Mouse (Mus musculus): ENCODE results near the gene Hist1h3i. TPM values are rescaled to one million over a fixed set of nuclear protein-coding genes. Genes with fewer than 3 reads are reported as not detected.
A peak's percentile ranks its signal among the peaks of the same experiment; 100 is the strongest.

Gene Hist1h3i
- total RNA-seq, 2 experiments from 2014 or later = 61.5 to 78.2 TPM

DNA sequence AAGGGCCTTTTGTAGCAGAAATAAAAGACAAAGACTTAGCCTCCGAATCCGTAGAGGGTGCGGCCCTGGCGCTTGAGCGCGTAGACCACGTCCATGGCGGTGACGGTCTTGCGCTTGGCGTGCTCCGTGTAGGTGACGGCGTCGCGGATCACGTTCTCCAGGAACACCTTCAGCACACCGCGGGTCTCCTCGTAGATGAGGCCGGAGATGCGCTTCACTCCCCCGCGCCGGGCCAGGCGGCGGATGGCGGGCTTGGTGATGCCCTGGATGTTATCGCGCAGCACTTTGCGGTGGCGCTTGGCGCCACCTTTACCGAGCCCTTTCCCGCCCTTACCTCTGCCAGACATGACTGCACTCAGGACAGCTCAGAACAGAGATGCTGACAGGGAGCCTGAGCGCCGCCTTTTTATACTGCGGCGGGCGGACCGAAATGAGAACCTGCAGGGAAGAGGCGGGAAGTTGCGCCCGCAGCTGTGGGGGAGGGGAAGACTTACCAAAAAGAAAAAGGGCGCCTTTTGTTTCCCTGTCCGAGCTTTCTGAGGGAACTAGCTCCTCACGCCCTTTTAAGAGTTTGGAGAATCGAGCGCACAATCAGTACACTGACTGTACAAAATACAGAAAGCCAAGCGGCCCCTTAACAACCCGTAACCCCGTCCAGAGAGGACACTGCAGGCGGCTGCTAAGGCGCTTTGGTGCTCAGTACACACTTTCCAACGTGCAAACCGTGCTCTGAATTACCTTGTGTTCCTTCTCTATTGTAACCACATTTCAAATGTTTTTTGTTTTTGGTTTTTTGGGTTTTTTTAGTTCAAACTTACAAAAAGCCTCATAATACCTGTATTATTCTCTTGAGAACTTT is 32.8 kb downstream of the Hist1h3i start, which contains the start of gene Hist1h4k:
Gene Hist1h4k (minus strand): TSS at position 347 of the 859 bp plus-strand sequence.
- intact Hi-C loops (cut with DNase I) = loop anchor here (1.0 to 10.0 kb wide), 3 partner anchors 16 to 1834 kb away; partner anchors contain the start of genes Hist1h2ai, Hist1h2bl, Hist1h3h and Hist1h4d
- peak; percentile 94 to 96 for DNase-seq (ENCODE audit: low spot score in 2 of 2)

- intact Hi-C loops (cut with DNase I) = loop anchor here (1.0 to 10.0 kb wide), 3 partner anchors 15 to 1835 kb away; partner anchors contain the start of genes Hist1h2ai, Hist1h2bl, Hist1h3h and Hist1h4d
- DNase-seq (ENCODE audit: low spot score in 2 of 2) = no peak
Observed at GRCm38 (mm10) chr13:21749387-21750158, 33.6 kb downstream of the Hist1h3i start.

DNA sequence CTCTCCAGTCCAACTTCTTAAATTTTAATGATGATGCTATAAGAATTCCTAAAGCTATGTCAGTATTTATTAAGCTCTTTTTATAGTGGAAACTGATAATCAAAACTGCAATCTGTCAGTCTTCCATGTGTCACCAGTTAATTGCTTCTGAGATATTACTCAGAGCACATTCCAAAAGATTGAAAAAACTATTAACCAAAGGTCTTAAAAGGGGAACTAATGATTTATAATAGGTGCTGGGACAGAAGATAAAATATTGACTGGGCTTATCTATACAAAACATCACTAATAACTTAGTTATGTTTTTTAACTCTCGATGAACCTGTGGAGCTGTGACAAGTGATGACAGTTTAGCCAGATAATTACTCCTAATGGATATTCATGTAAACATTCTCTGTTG is 38.2 kb downstream of the Hist1h3i start:
- intact Hi-C loops (cut with DNase I) = no loop called here
- no peak for DNase-seq (ENCODE audit: low spot score in 2 of 2)

DNA sequence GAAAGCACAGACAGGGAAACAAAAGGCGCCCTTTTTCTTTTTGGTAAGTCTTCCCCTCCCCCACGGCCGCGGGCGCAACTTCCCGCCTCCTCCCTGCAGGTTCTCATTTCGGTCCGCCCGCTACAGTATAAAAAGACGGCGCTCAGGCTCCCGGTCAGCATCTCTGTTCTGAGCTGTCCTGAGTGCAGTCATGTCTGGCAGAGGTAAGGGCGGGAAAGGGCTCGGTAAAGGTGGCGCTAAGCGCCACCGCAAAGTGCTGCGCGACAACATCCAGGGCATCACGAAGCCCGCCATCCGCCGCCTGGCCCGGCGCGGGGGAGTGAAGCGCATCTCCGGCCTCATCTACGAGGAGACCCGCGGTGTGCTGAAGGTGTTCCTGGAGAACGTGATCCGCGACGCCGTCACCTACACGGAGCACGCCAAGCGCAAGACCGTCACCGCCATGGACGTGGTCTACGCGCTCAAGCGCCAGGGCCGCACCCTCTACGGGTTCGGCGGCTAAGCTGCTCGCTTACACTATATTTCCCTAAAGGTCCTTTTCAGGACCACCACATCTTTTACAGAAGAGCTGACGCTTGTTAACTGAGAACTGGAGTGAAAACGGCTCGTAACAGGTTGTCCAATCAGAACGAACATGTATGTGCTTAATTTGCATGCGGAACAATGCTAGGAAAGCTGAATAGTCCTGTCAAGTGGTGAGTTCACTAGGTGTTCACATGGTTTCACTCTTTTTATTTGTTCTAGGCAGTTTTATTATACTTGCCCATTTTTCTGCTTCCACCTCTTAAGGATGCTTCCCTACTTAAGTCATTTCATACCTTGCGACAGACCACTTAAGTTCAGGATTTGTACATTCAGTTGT is 48.0 kb downstream of the Hist1h3i start, which contains the start of gene Hist1h4j:
Gene Hist1h4j (plus strand): TSS at position 159 of the 862 bp plus-strand sequence.
- peak; percentile 78 to 89 for DNase-seq (ENCODE audit: low spot score in 2 of 2)
- intact Hi-C loops (cut with DNase I) = loop anchor here (1.0 to 5.0 kb wide), 3 partner anchors 15 to 1947 kb away; partner anchors contain the start of genes Hist1h2ac, Hist1h2bc and Hist1h4k

DNA sequence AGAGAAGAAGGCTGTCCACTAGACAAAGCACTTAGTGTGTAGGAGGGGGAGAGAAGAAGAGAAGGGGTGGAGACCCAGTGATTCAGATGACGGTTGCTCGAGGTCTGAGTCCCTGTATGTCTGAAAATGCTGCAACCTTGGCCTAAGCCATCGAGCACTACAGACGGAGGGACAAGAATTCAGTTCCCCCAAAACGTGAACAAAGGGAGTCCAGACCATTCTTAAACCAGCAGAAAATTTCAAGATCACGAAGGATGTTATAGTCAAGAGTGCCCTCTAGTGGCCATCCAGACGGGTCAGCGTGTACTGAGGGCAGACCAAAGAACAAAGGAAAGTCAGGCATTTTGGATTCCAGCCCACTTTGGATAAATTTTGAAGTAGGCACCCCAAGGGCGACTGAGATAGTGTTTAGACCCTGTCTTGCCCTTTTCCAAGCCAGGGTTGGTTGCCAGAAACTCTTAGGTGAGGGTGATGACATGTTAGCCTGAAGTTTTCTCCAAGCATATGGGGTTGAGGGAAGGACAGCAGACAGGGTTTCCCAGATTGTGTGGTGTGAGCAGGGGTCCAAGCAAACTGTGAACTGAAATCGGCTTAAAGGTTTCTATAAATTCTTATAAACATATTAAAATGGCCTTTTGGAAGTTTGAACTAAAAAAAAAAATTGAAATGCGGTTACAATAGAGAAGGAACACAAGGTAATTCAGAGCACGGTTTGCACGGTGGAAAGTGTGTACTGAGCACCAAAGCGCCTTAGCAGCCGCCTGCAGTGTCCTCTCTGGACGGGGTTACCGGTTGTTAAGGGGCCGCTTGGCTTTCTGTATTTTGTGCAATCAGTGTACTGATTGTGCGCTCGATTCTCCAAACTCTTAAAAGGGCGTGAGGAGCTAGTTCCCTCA is 48.9 kb downstream of the Hist1h3i start:
- peak; percentile 81 to 82 for DNase-seq (ENCODE audit: low spot score in 2 of 2)
- intact Hi-C loops (cut with DNase I) = loop anchor here (1.0 to 5.0 kb wide), 3 partner anchors 16 to 1948 kb away; partner anchors contain the start of genes Hist1h2ac, Hist1h2bc and Hist1h4k

DNA sequence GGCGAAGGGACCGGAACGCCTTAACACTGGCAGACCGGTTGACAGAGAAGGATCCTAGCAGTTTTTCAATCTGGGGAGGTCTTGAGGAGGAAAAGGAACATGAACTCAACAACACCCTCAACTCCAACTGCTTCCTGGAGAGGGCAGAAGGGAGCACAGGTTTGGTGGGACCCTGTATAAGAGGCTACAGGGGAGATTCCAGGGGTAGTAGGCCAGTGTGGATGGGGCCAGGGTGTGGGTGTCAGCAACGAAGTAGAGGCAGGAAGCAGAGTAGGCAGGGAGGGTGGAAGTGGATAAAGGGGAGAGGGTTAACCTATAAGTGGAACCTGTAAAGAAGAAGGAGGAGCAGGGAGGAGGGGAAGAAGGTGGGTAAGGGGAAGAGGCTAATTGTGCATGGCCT is 49.7 kb downstream of the Hist1h3i start:
- intact Hi-C loops (cut with DNase I) = loop anchor here (5.0 kb wide), 1 partner anchor 1949 kb away; the partner anchor contains the start of genes Hist1h2ac and Hist1h2bc
- DNase-seq (ENCODE audit: low spot score in 2 of 2) = no peak

Small RNA genes within 50 kb of the gene (microRNA-seq; reads per million reads assigned to microRNA genes)
- gene Gm19658 (0 reads per million in 2 experiments), gene Gm44346 (0 reads per million in 2 experiments), gene Gm44454 (0 reads per million in 2 experiments), gene Gm44466 (0 reads per million in 2 experiments)

Other genes with a start within 250 kb of the Hist1h3i start
- not detected for gene Olfr1366, start 240.6 kb downstream of the Hist1h3i start, total RNA-seq (2021)
- gene Olfr1535, start 223.5 kb downstream of the Hist1h3i start, total RNA-seq (2021) = not detected
- gene Olfr1364, start 201.6 kb downstream of the Hist1h3i start, total RNA-seq (2021) = not detected
- not detected for gene Olfr1362, start 169.3 kb downstream of the Hist1h3i start, total RNA-seq (2021)
- gene Olfr11, start 140.9 kb downstream of the Hist1h3i start, total RNA-seq (2021) = not detected
- not detected for gene Olfr1361, start 120.0 kb downstream of the Hist1h3i start, total RNA-seq (2021)
- not detected for gene Olfr1360, start 106.0 kb downstream of the Hist1h3i start, total RNA-seq (2021)
- gene Olfr1359, start 85.3 kb downstream of the Hist1h3i start, total RNA-seq (2021) = not detected
- 10 to 100 TPM; 31.3 to 46.4 TPM for gene Hist1h2bl, start 67.2 kb downstream of the Hist1h3i start, total RNA-seq (2021)
- gene Hist1h2ai, start 66.9 kb downstream of the Hist1h3i start, total RNA-seq (2021) = 10 to 100 TPM; 19.5 to 32.4 TPM
- 10 to 100 TPM; 58.0 to 64.8 TPM for gene Hist1h3h, start 65.7 kb downstream of the Hist1h3i start, total RNA-seq (2021)
- 1 to 10 TPM; 3.8 to 4.5 TPM for gene Hist1h2bm, start 61.3 kb downstream of the Hist1h3i start, total RNA-seq (2021)
- gene Hist1h4j, start 48.3 kb downstream of the Hist1h3i start, total RNA-seq (2021) = 10 to 100 TPM; 18.4 to 22.2 TPM
- gene Hist1h4k, start 32.9 kb downstream of the Hist1h3i start, total RNA-seq (2021) = 100 to 1,000 TPM; 333 to 391 TPM
- gene Hist1h2ak, start 29.5 kb downstream of the Hist1h3i start, total RNA-seq (2021) = 10 to 100 TPM; 13.8 TPM
- gene Hist1h2bn, start 29.2 kb downstream of the Hist1h3i start, total RNA-seq (2021) = 1 to 10 TPM; 3.9 to 8.2 TPM
- 10 to 100 TPM in 1 of 2 experiments, 1 to 10 TPM in 1; 5.3 to 10.6 TPM for gene Hist1h1b, start 2.7 kb downstream of the Hist1h3i start, total RNA-seq (2021)
- 1 to 10 TPM in 1 of 2 experiments, not detected in 1; 1.1 TPM for gene Hist1h2an, start 3.8 kb upstream of the Hist1h3i start, total RNA-seq (2021)
- gene Hist1h2bp, start 4.1 kb upstream of the Hist1h3i start, total RNA-seq (2021) = 10 to 100 TPM in 1 of 2 experiments, 1 to 10 TPM in 1; 5.8 to 12.1 TPM
- gene Hist1h2bq, start 26.8 kb upstream of the Hist1h3i start, total RNA-seq (2021) = 10 to 100 TPM; 44.4 to 48.2 TPM
- gene Hist1h2ao, start 27.1 kb upstream of the Hist1h3i start, total RNA-seq (2021) = 10 to 100 TPM in 1 of 2 experiments, 1 to 10 TPM in 1; 5.4 to 34.0 TPM
- gene Hist1h4m, start 28.4 kb upstream of the Hist1h3i start, total RNA-seq (2021) = 100 to 1,000 TPM; 222 to 263 TPM
- gene Hist1h4n, start 48.8 kb upstream of the Hist1h3i start, total RNA-seq (2021) = 10 to 100 TPM; 23.9 to 43.9 TPM
- 10 to 100 TPM in 1 of 2 experiments, not detected in 1; 23.4 TPM for gene Hist1h2ap, start 50.1 kb upstream of the Hist1h3i start, total RNA-seq (2021)
- 10 to 100 TPM; 44.1 to 47.5 TPM for gene Hist1h2br, start 50.4 kb upstream of the Hist1h3i start, total RNA-seq (2021)
- 1 to 10 TPM; 2.6 to 3.3 TPM for gene Zfp184, start 161.7 kb upstream of the Hist1h3i start, total RNA-seq (2021)
- gene Pom121l2, start 197.8 kb upstream of the Hist1h3i start, total RNA-seq (2021) = not detected
- under 1 TPM; 0.25 to 0.39 TPM for gene Prss16, start 226.4 kb upstream of the Hist1h3i start, total RNA-seq (2021)

Data from left cerebral cortex, postnatal 25 days (tissue).